Mouse (Mus musculus) hindbrain, postnatal 0 days (tissue): ENCODE data around the gene Rapgef2. TPM values are rescaled to one million over a fixed set of nuclear protein-coding genes. Genes with fewer than 3 reads are reported as not detected.

ENCODE experiments used
- ATAC-seq: fragments of 200-750 bp; cut with Nextera tagmentation; 2 replicates; pipeline ENCODE4 v1.8.0; 2017; ENCODE audit warnings: mild to moderate bottlenecking, moderate TSS enrichment, moderate library complexity
- DNase-seq: peaks from one replicate; pipeline ENCODE4 v3.0.0-alpha.2; 2015; ENCODE audit warnings: low spot score
- H3K27ac ChIP-seq: fragments of 300-500 bp; sonication (generic); 2 replicates; pipeline ENCODE4 v1.5.1; 2014; ENCODE audit warnings: mild to moderate bottlenecking
- H3K27me3 ChIP-seq: fragments of 300-500 bp; sonication (generic); 2 replicates; pipeline ENCODE4 v1.6.1; 2014; ENCODE audit warnings: low read length, mixed read lengths; ENCODE audit not compliant: insufficient read depth
- H3K36me3 ChIP-seq: fragments of 300-500 bp; sonication (generic); 2 replicates; pipeline ENCODE4 v1.6.1; 2014; ENCODE audit warnings: low read length, mixed read lengths; ENCODE audit not compliant: insufficient read depth
- H3K4me1 ChIP-seq: fragments of 300-500 bp; sonication (generic); 2 replicates; pipeline ENCODE4 v1.6.1; 2014; ENCODE audit warnings: antibody characterized with exemption, low read length, mixed read lengths; ENCODE audit not compliant: insufficient read depth
- H3K4me2 ChIP-seq: fragments of 300-500 bp; sonication (generic); 2 replicates; pipeline ENCODE4 v1.6.1; 2014; ENCODE audit warnings: low read depth, mild to moderate bottlenecking, low read length, moderate library complexity, mixed read lengths
- H3K4me3 ChIP-seq: fragments of 300-500 bp; sonication (generic); 2 replicates; pipeline ENCODE4 v1.5.1; 2014; ENCODE audit warnings: low read length
- H3K9ac ChIP-seq: fragments of 300-500 bp; sonication (generic); replicated peaks from 2 replicates; pipeline ENCODE4 v1.6.1; 2014; ENCODE audit warnings: mild to moderate bottlenecking, low read length, moderate library complexity, mixed read lengths
- H3K9me3 ChIP-seq: fragments of 300-500 bp; sonication (generic); 2 replicates; pipeline ENCODE4 v1.6.1; 2016; ENCODE audit warnings: low read length, mixed read lengths
- CTCF ChIP-seq: IDR thresholded peaks from 2 replicates; pipeline ENCODE4 v1.5.1; 2016; ENCODE audit warnings: antibody characterized with exemption, control low read depth, low read depth
- WGBS: fragments of 180-500 bp; shearing (Covaris S2); extraction: QIAGEN DNeasy Blood & Tissue Kit; methylation state at CpG from one replicate; pipeline ENCODE4 v1.1.7; 2014; 5-methylcytosine and 5-hydroxymethylcytosine counted together
- polyA plus RNA-seq: library from polyadenylated mRNA; unstranded; fragments of >200 nt; fragmentation: Nextera tagmentation; extraction: Ambion mirVana; gene quantifications from 2 replicates; pipeline ENCODE4 v1.2.1, GENCODE M21; 2015
- total RNA-seq: library from RNA; depleted of rRNA; stranded (reverse); fragments of >200 nt; gene quantifications from 2 replicates; pipeline ENCODE4 v1.2.3, GENCODE M21; 2014

The Rapgef2 gene
- total and polyA plus RNA-seq, 2 experiments from 2014 or later = 8.8 to 49.8 TPM

- WGBS = 70% methylated on average over 3 of the region's 3 CpGs
- no peak overlapping the region for H3K4me3 ChIP-seq
- H3K27ac ChIP-seq = no peak overlapping the region
Measured at GRCm38 (mm10) chr3:79283976-79284375, 2.3 kb downstream of the Rapgef2 start.

GRCm38 (mm10) chr3:79283031-79283430 is 3.3 kb downstream of the Rapgef2 start:
- peaks cover 20% of the 10 kb centered on the region for H3K4me1 ChIP-seq
- no peak overlapping the region for H3K27ac ChIP-seq
- no peak overlapping the region for H3K9ac ChIP-seq
- no peak for TF ChIP-seq CTCF
- no peaks in the 10 kb centered on the region for H3K9me3 ChIP-seq
- H3K4me2 ChIP-seq = no peak overlapping the region
- H3K36me3 ChIP-seq = no peaks in the 10 kb centered on the region
- ATAC-seq (no peak), DNase-seq (no peak)
- WGBS = 22% methylated on average over 2 of the region's 2 CpGs
- no peak overlapping the region for H3K4me3 ChIP-seq
- H3K27me3 ChIP-seq = no peaks in the 10 kb centered on the region

More at GRCm38 (mm10) chr3:79283976-79284375, 2.3 kb downstream of the Rapgef2 start:
- DNase-seq (no peak), ATAC-seq (no peak)
- Histone ChIP-seq H3K4me2 (peak overlapping the region; percentile 76; the same call in 1 of the 2 replicates), H3K9ac (no peak overlapping the region), H3K9me3 (no peaks in the 10 kb centered on the region), H3K4me1 (peaks cover 20% of the 10 kb centered on the region), H3K27me3 (no peaks in the 10 kb centered on the region), H3K36me3 (no peaks in the 10 kb centered on the region)
- no peak for TF ChIP-seq CTCF

GRCm38 (mm10) chr3:79275856-79276645 is 10.3 kb downstream of the Rapgef2 start:
- no peak overlapping the region for H3K4me2 ChIP-seq
- no peaks in the 10 kb centered on the region for H3K36me3 ChIP-seq
- H3K27ac ChIP-seq = no peak overlapping the region
- TF ChIP-seq CTCF = no peak
- no peak overlapping the region for H3K4me3 ChIP-seq
- no peak overlapping the region for H3K9ac ChIP-seq
- H3K4me1 ChIP-seq = 0 out of 2 replicates have a peak, but pooled peaks cover 3% of the 10 kb centered on the region
- H3K27me3 ChIP-seq = no peaks in the 10 kb centered on the region
- WGBS = 56% methylated on average over 11 of the region's 11 CpGs
- DNase-seq (no peak), ATAC-seq (no peak)
- H3K9me3 ChIP-seq = no peaks in the 10 kb centered on the region

GRCm38 (mm10) chr3:79273350-79273749 is 13.0 kb downstream of the Rapgef2 start:
- H3K4me3 ChIP-seq = no peak overlapping the region
- H3K36me3 ChIP-seq = no peaks in the 10 kb centered on the region
- H3K27ac ChIP-seq = no peak overlapping the region
- 17% methylated on average over 1 of the region's 1 CpGs for WGBS
- ATAC-seq (no peak), DNase-seq (no peak)
- H3K9ac ChIP-seq = no peak overlapping the region
- no peaks in the 10 kb centered on the region for H3K9me3 ChIP-seq
- TF ChIP-seq CTCF = no peak
- H3K4me1 ChIP-seq = peaks cover 4% of the 10 kb centered on the region; the same call in 1 of the 2 replicates
- no peak overlapping the region for H3K4me2 ChIP-seq
- no peaks in the 10 kb centered on the region for H3K27me3 ChIP-seq

GRCm38 (mm10) chr3:79272939-79273338 is 13.4 kb downstream of the Rapgef2 start:
- Histone ChIP-seq H3K36me3 (no peaks in the 10 kb centered on the region), H3K27ac (no peak overlapping the region), H3K4me3 (no peak overlapping the region), H3K9me3 (no peaks in the 10 kb centered on the region), H3K4me1 (peaks cover 4% of the 10 kb centered on the region; the same call in 1 of the 2 replicates), H3K9ac (no peak overlapping the region), H3K27me3 (no peaks in the 10 kb centered on the region), H3K4me2 (no peak overlapping the region)
- no peak for TF ChIP-seq CTCF
- DNase-seq (no peak), ATAC-seq (no peak)
- WGBS = 70% methylated on average over 4 of the region's 4 CpGs

- DNase-seq (peak; percentile 32), ATAC-seq (peak; percentile 55)
- Histone ChIP-seq H3K36me3 (no peaks in the 10 kb centered on the region), H3K4me2 (peak overlapping the region; percentile 16; the same call in 1 of the 2 replicates), H3K9me3 (no peaks in the 10 kb centered on the region), H3K27ac (0 out of 2 replicates have a peak overlapping the region, but pooled peaks have one; percentile 32), H3K4me3 (no peak overlapping the region), H3K27me3 (no peaks in the 10 kb centered on the region), H3K9ac (no peak overlapping the region), H3K4me1 (peaks cover 4% of the 10 kb centered on the region; the same call in 1 of the 2 replicates)
- TF ChIP-seq CTCF = no peak
- WGBS = 32% methylated on average over 12 of the region's 12 CpGs
Measured at GRCm38 (mm10) chr3:79270980-79271555, 15.2 kb downstream of the Rapgef2 start.
